Mouse (Mus musculus): Measurements from ENCODE around the gene Msh5. TPM values are rescaled to one million over a fixed set of nuclear protein-coding genes. Genes with fewer than 3 reads are reported as not detected.

The Msh5 gene
- polyA plus RNA-seq, 1 experiment from 2014 or later, result 5.9 TPM

DNA sequence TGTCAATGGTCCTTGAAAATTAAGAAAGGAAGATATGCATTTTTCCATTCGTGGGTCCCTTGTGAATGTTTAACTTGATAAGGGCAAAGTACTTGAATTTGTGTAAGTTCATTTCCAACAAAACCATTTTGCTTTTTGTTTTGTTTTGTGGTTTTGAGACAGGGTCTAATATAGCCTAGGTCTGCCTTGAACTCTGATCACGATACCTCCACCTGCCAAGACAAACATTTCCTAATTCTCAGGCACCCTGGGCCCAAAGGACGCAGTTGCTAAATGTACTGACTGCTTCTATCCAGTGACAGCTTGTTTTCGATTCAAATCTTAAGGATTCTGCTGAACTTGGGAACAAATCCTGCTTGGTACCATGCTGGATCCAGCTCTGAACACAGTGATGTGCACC, 66.9 kb downstream of the Msh5 start:
- H3K9me3 ChIP-seq (ENCODE audit: control insufficient read depth, low read length), result no peaks in the 10 kb centered on the region
- H3K36me3 ChIP-seq (ENCODE audit: control insufficient read depth, insufficient read depth, low read length), result no peaks in the 10 kb centered on the region
- H3K4me3 ChIP-seq (ENCODE audit: low read length), result no peak overlapping the region
- no peak for ATAC-seq (ENCODE audit: low FRiP score, low TSS enrichment)
- no peak overlapping the region for H3K27ac ChIP-seq (ENCODE audit: low read depth, low read length)
- WGBS, result 92% methylated on average over 4 of the region's 4 CpGs
- no peaks in the 10 kb centered on the region for H3K27me3 ChIP-seq (ENCODE audit: control insufficient read depth, insufficient read depth, low read length)
- peaks cover 8% of the 10 kb centered on the region; the same call in 1 of the 2 replicates for H3K4me1 ChIP-seq (ENCODE audit: control insufficient read depth, insufficient read depth, low read length)
- H3K4me2 ChIP-seq (replicated peaks; ENCODE audit: low read depth, low read length), result no peak overlapping the region
- no peak overlapping the region for H3K9ac ChIP-seq (ENCODE audit: low read depth, low read length)

Other genes with a start within 250 kb of the Msh5 start
- not detected in 2 replicates for gene Cyp21a1, start 242.2 kb downstream of the Msh5 start, polyA plus RNA-seq (2014; fragmentation: Nextera tagmentation; extraction: Ambion mirVana)
- gene Stk19, start 209.8 kb downstream of the Msh5 start, polyA plus RNA-seq (2014; fragmentation: Nextera tagmentation; extraction: Ambion mirVana), result 25.2 and 28.7 TPM in 2 replicates
- 55.7 and 66.4 TPM in 2 replicates for gene Dxo, start 209.7 kb downstream of the Msh5 start, polyA plus RNA-seq (2014; fragmentation: Nextera tagmentation; extraction: Ambion mirVana)
- 22.8 and 45.9 TPM in 2 replicates for gene Skiv2l, start 196.5 kb downstream of the Msh5 start, polyA plus RNA-seq (2014; fragmentation: Nextera tagmentation; extraction: Ambion mirVana)
- 107 and 119 TPM in 2 replicates for gene Nelfe, start 196.4 kb downstream of the Msh5 start, polyA plus RNA-seq (2014; fragmentation: Nextera tagmentation; extraction: Ambion mirVana)
- 4.0 and 5.4 TPM in 2 replicates for gene Cfb, start 184.2 kb downstream of the Msh5 start, polyA plus RNA-seq (2014; fragmentation: Nextera tagmentation; extraction: Ambion mirVana)
- 2.1 and 3.7 TPM in 2 replicates for gene Zbtb12, start 167.3 kb downstream of the Msh5 start, polyA plus RNA-seq (2014; fragmentation: Nextera tagmentation; extraction: Ambion mirVana)
- gene Gm20547, start 164.7 kb downstream of the Msh5 start, polyA plus RNA-seq (2014; fragmentation: Nextera tagmentation; extraction: Ambion mirVana), result not detected in 2 replicates
- gene C2, start 148.5 kb downstream of the Msh5 start, polyA plus RNA-seq (2014; fragmentation: Nextera tagmentation; extraction: Ambion mirVana), result 1.7 and 1.9 TPM in 2 replicates
- gene Ehmt2, start 148.3 kb downstream of the Msh5 start, polyA plus RNA-seq (2014; fragmentation: Nextera tagmentation; extraction: Ambion mirVana), result 70.5 and 76.9 TPM in 2 replicates
- gene Slc44a4, start 132.3 kb downstream of the Msh5 start, polyA plus RNA-seq (2014; fragmentation: Nextera tagmentation; extraction: Ambion mirVana), result 5.4 and 7.7 TPM in 2 replicates
- 19.6 and 23.2 TPM in 2 replicates for gene Neu1, start 115.5 kb downstream of the Msh5 start, polyA plus RNA-seq (2014; fragmentation: Nextera tagmentation; extraction: Ambion mirVana)
- 0.54 and 0.80 TPM in 2 replicates for gene Hspa1b, start 87.5 kb downstream of the Msh5 start, polyA plus RNA-seq (2014; fragmentation: Nextera tagmentation; extraction: Ambion mirVana)
- gene Gm20481, start 76.8 kb downstream of the Msh5 start, polyA plus RNA-seq (2014; fragmentation: Nextera tagmentation; extraction: Ambion mirVana), result not detected in 2 replicates
- gene Hspa1a, start 74.6 kb downstream of the Msh5 start, polyA plus RNA-seq (2014; fragmentation: Nextera tagmentation; extraction: Ambion mirVana), result 4.3 and 4.8 TPM in 2 replicates
- gene Hspa1l, start 74.0 kb downstream of the Msh5 start, polyA plus RNA-seq (2014; fragmentation: Nextera tagmentation; extraction: Ambion mirVana), result 0.79 and 1.3 TPM in 2 replicates
- 240 and 246 TPM in 2 replicates for gene Lsm2, start 64.9 kb downstream of the Msh5 start, polyA plus RNA-seq (2014; fragmentation: Nextera tagmentation; extraction: Ambion mirVana)
- gene Vars, start 45.8 kb downstream of the Msh5 start, polyA plus RNA-seq (2014; fragmentation: Nextera tagmentation; extraction: Ambion mirVana), result 96.4 and 137 TPM in 2 replicates
- gene Vwa7, start 30.2 kb downstream of the Msh5 start, polyA plus RNA-seq (2014; fragmentation: Nextera tagmentation; extraction: Ambion mirVana), result 0.13 and 0.28 TPM in 2 replicates
- 6.6 and 10.9 TPM in 2 replicates for gene Sapcd1, start 18.7 kb downstream of the Msh5 start, polyA plus RNA-seq (2014; fragmentation: Nextera tagmentation; extraction: Ambion mirVana)
- gene Clic1, start 3.2 kb upstream of the Msh5 start, polyA plus RNA-seq (2014; fragmentation: Nextera tagmentation; extraction: Ambion mirVana), result 72.1 and 172 TPM in 2 replicates
- 355 and 422 TPM in 2 replicates for gene Ddah2, start 12.3 kb upstream of the Msh5 start, polyA plus RNA-seq (2014; fragmentation: Nextera tagmentation; extraction: Ambion mirVana)
- gene Ly6g6c, start 18.6 kb upstream of the Msh5 start, polyA plus RNA-seq (2014; fragmentation: Nextera tagmentation; extraction: Ambion mirVana), result 0.20 and 0.30 TPM in 2 replicates
- 0.36 and 0.46 TPM in 2 replicates for gene Mpig6b, start 19.4 kb upstream of the Msh5 start, polyA plus RNA-seq (2014; fragmentation: Nextera tagmentation; extraction: Ambion mirVana)
- gene Ly6g6e, start 30.2 kb upstream of the Msh5 start, polyA plus RNA-seq (2014; fragmentation: Nextera tagmentation; extraction: Ambion mirVana), result 0.81 and 1.3 TPM in 2 replicates
- gene Ly6g6d, start 31.3 kb upstream of the Msh5 start, polyA plus RNA-seq (2014; fragmentation: Nextera tagmentation; extraction: Ambion mirVana), result 4.3 and 4.8 TPM in 2 replicates
- 0.31 and 0.34 TPM in 2 replicates for gene Ly6g6f, start 38.9 kb upstream of the Msh5 start, polyA plus RNA-seq (2014; fragmentation: Nextera tagmentation; extraction: Ambion mirVana)
- 73.9 and 85.7 TPM in 2 replicates for gene Abhd16a, start 42.5 kb upstream of the Msh5 start, polyA plus RNA-seq (2014; fragmentation: Nextera tagmentation; extraction: Ambion mirVana)
- not detected in 2 replicates for gene Ly6g5c, start 61.5 kb upstream of the Msh5 start, polyA plus RNA-seq (2014; fragmentation: Nextera tagmentation; extraction: Ambion mirVana)
- gene Ly6g5b, start 68.7 kb upstream of the Msh5 start, polyA plus RNA-seq (2014; fragmentation: Nextera tagmentation; extraction: Ambion mirVana), result 1.2 and 1.3 TPM in 2 replicates
- gene Gpank1, start 74.7 kb upstream of the Msh5 start, polyA plus RNA-seq (2014; fragmentation: Nextera tagmentation; extraction: Ambion mirVana), result 19.4 and 20.8 TPM in 2 replicates
- gene Csnk2b, start 75.3 kb upstream of the Msh5 start, polyA plus RNA-seq (2014; fragmentation: Nextera tagmentation; extraction: Ambion mirVana), result 325 and 334 TPM in 2 replicates
- gene D17H6S53E, start 79.6 kb upstream of the Msh5 start, polyA plus RNA-seq (2014; fragmentation: Nextera tagmentation; extraction: Ambion mirVana), result 9.4 and 10.0 TPM in 2 replicates
- gene Apom, start 85.3 kb upstream of the Msh5 start, polyA plus RNA-seq (2014; fragmentation: Nextera tagmentation; extraction: Ambion mirVana), result 9.7 and 10.4 TPM in 2 replicates
- 82.6 and 99.0 TPM in 2 replicates for gene Bag6, start 88.4 kb upstream of the Msh5 start, polyA plus RNA-seq (2014; fragmentation: Nextera tagmentation; extraction: Ambion mirVana)
- gene Prrc2a, start 118.2 kb upstream of the Msh5 start, polyA plus RNA-seq (2014; fragmentation: Nextera tagmentation; extraction: Ambion mirVana), result 248 and 262 TPM in 2 replicates
- gene Aif1, start 129.3 kb upstream of the Msh5 start, polyA plus RNA-seq (2014; fragmentation: Nextera tagmentation; extraction: Ambion mirVana), result 9.7 and 10.9 TPM in 2 replicates
- 12.2 and 15.9 TPM in 2 replicates for gene Lst1, start 141.7 kb upstream of the Msh5 start, polyA plus RNA-seq (2014; fragmentation: Nextera tagmentation; extraction: Ambion mirVana)
- 0.34 and 1.4 TPM in 2 replicates for gene Ltb, start 147.7 kb upstream of the Msh5 start, polyA plus RNA-seq (2014; fragmentation: Nextera tagmentation; extraction: Ambion mirVana)
- not detected in 2 replicates for gene Tnf, start 155.3 kb upstream of the Msh5 start, polyA plus RNA-seq (2014; fragmentation: Nextera tagmentation; extraction: Ambion mirVana)
- 0.14 TPM in 1 of 2 replicates, not detected in the other for gene Lta, start 158.6 kb upstream of the Msh5 start, polyA plus RNA-seq (2014; fragmentation: Nextera tagmentation; extraction: Ambion mirVana)
- 0.89 TPM in 1 of 2 replicates, not detected in the other for gene Gm16181, start 174.1 kb upstream of the Msh5 start, polyA plus RNA-seq (2014; fragmentation: Nextera tagmentation; extraction: Ambion mirVana)
- 5.3 and 6.4 TPM in 2 replicates for gene Atp6v1g2, start 186.9 kb upstream of the Msh5 start, polyA plus RNA-seq (2014; fragmentation: Nextera tagmentation; extraction: Ambion mirVana)
- 3.3 and 6.0 TPM in 2 replicates for gene Nfkbil1, start 189.0 kb upstream of the Msh5 start, polyA plus RNA-seq (2014; fragmentation: Nextera tagmentation; extraction: Ambion mirVana)
- 525 and 616 TPM in 2 replicates for gene Ddx39b, start 195.0 kb upstream of the Msh5 start, polyA plus RNA-seq (2014; fragmentation: Nextera tagmentation; extraction: Ambion mirVana)
- 38.3 and 42.8 TPM in 2 replicates for gene H2-D1, start 216.0 kb upstream of the Msh5 start, polyA plus RNA-seq (2014; fragmentation: Nextera tagmentation; extraction: Ambion mirVana)

All from kidney, embryonic 14.5 days (tissue).